Mouse (Mus musculus) naive thymus-derived CD4-positive, alpha-beta T cell, adult 5 months (primary cell): Measurements from ENCODE around the gene Gm11037. TPM values are rescaled to one million over a fixed set of nuclear protein-coding genes. Genes with fewer than 3 reads are reported as not detected.

Experiments used
- polyA plus RNA-seq: library from polyadenylated mRNA; unstranded; fragments of 100-300 nt; shearing (Covaris generic); gene quantifications from one replicate; pipeline ENCODE4 v1.2.1, GENCODE M21; 2017

Gene Gm11037
- not detected for polyA plus RNA-seq

GRCm38 (mm10) chr2:131132930-131133547 lies at the start of gene Gm11037:
Gene Gm11037 (plus strand): TSS chr2:131133497.

GRCm38 (mm10) chr2:131086667-131087390 lies 46.5 kb upstream of the Gm11037 start, which contains the start of gene Siglec1:
Gene Siglec1 (minus strand): TSS chr2:131086765.

GRCm38 (mm10) chr2:131127161-131127730 lies 6.1 kb upstream of the Gm11037 start, which contains the start of gene Hspa12b:
Gene Hspa12b (plus strand): TSS chr2:131127280.

GRCm38 (mm10) chr2:131159938-131160581 lies 26.8 kb downstream of the Gm11037 start, which contains the start of gene 1700037H04Rik:
Gene 1700037H04Rik (minus strand): TSS chr2:131160081.

GRCm38 (mm10) chr2:131179990-131180587 lies 46.8 kb downstream of the Gm11037 start, which contains the start of gene Cenpb:
Gene Cenpb (minus strand): TSS chr2:131180067.

Other genes with a start within 250 kb of the Gm11037 start
- gene 4930402H24Rik, start 227.1 kb upstream of the Gm11037 start, polyA plus RNA-seq = 26.2 TPM
- 20.1 TPM for gene Atrn, start 227.0 kb upstream of the Gm11037 start, polyA plus RNA-seq
- not detected for gene Gfra4, start 90.4 kb upstream of the Gm11037 start, polyA plus RNA-seq
- not detected for gene Adam33, start 69.7 kb upstream of the Gm11037 start, polyA plus RNA-seq
- 0.05 TPM for gene Siglec1, start 46.7 kb upstream of the Gm11037 start, polyA plus RNA-seq
- 0.36 TPM for gene Hspa12b, start 6.2 kb upstream of the Gm11037 start, polyA plus RNA-seq
- gene 1700037H04Rik, start 26.6 kb downstream of the Gm11037 start, polyA plus RNA-seq = 30.7 TPM
- 4.9 TPM for gene Cenpb, start 46.6 kb downstream of the Gm11037 start, polyA plus RNA-seq
- gene Cdc25b, start 53.5 kb downstream of the Gm11037 start, polyA plus RNA-seq = 33.5 TPM
- gene Spef1, start 53.8 kb downstream of the Gm11037 start, polyA plus RNA-seq = not detected
- gene Ap5s1, start 73.6 kb downstream of the Gm11037 start, polyA plus RNA-seq = 11.9 TPM
- gene Mavs, start 100.6 kb downstream of the Gm11037 start, polyA plus RNA-seq = 11.9 TPM
- gene Pank2, start 129.0 kb downstream of the Gm11037 start, polyA plus RNA-seq = 98.2 TPM
- 2.7 TPM for gene Rnf24, start 219.4 kb downstream of the Gm11037 start, polyA plus RNA-seq